Mouse (Mus musculus) hindbrain, embryonic 11.5 days (tissue): ENCODE results near the gene Atp5b. TPM values are rescaled to one million over a fixed set of nuclear protein-coding genes. Genes with fewer than 3 reads are reported as not detected.

Source experiments
- ATAC-seq: fragments of 200-750 bp; cut with Nextera tagmentation; 2 replicates; pipeline ENCODE4 v1.8.0; 2017; ENCODE audit warnings: mild to moderate bottlenecking, moderate TSS enrichment, moderate library complexity; ENCODE audit not compliant: low FRiP score
- DNase-seq: peaks from one replicate; pipeline ENCODE4 v3.0.0-alpha.2; 2015; ENCODE audit warnings: low spot score
- H3K27ac ChIP-seq: fragments of 300-500 bp; sonication (generic); 2 replicates; pipeline ENCODE4 v1.5.1; 2014; ENCODE audit warnings: mild to moderate bottlenecking, low read depth, low read length
- H3K27me3 ChIP-seq: fragments of 300-500 bp; sonication (generic); 2 replicates; pipeline ENCODE4 v1.6.1; 2014; ENCODE audit warnings: mild to moderate bottlenecking, low read length, moderate library complexity, mixed read lengths; ENCODE audit not compliant: control insufficient read depth, insufficient read depth
- H3K36me3 ChIP-seq: fragments of 300-500 bp; sonication (generic); 2 replicates; pipeline ENCODE4 v1.6.1; 2014; ENCODE audit warnings: mild to moderate bottlenecking, low read length, moderate library complexity, mixed read lengths; ENCODE audit not compliant: control insufficient read depth, insufficient read depth
- H3K4me1 ChIP-seq: fragments of 300-500 bp; sonication (generic); replicated peaks from 2 replicates; pipeline ENCODE4 v1.6.1; 2014; ENCODE audit warnings: low read length, mixed read lengths; ENCODE audit not compliant: control insufficient read depth, insufficient read depth
- H3K4me2 ChIP-seq: fragments of 300-500 bp; sonication (generic); replicated peaks from 2 replicates; pipeline ENCODE4 v1.6.1; 2014; ENCODE audit warnings: mild to moderate bottlenecking, low read depth, low read length
- H3K4me3 ChIP-seq: fragments of 300-500 bp; sonication (generic); 2 replicates; pipeline ENCODE4 v1.5.1; 2014; ENCODE audit warnings: low read depth, low read length
- H3K9ac ChIP-seq: fragments of 300-500 bp; sonication (generic); 2 replicates; pipeline ENCODE4 v1.6.1; 2014; ENCODE audit warnings: low read depth, low read length
- H3K9me3 ChIP-seq: fragments of 300-500 bp; sonication (generic); 2 replicates; pipeline ENCODE4 v1.6.1; 2016; ENCODE audit warnings: low read length; ENCODE audit not compliant: control insufficient read depth
- WGBS: fragments of 180-500 bp; shearing (Covaris S2); extraction: QIAGEN DNeasy Blood & Tissue Kit; methylation state at CpG from one replicate; pipeline ENCODE4 v1.1.7; 2014; 5-methylcytosine and 5-hydroxymethylcytosine counted together
- polyA plus RNA-seq: library from polyadenylated mRNA; unstranded; fragments of >200 nt; fragmentation: Nextera tagmentation; extraction: Ambion mirVana; gene quantifications from 2 replicates; pipeline ENCODE4 v1.2.1, GENCODE M21; 2014

The Atp5b gene
- polyA plus RNA-seq: 2,416 and 2,461 TPM in 2 replicates

GRCm38 (mm10) chr10:128082880-128083421 is at the start of gene Atp5b:
TSS of gene Atp5b (plus strand) at chr10:128083273.
- Histone ChIP-seq H3K4me1 (0 out of 2 replicates have a peak, but pooled peaks cover 2% of the 10 kb centered on the region), H3K4me3 (peak within 1 kb of the TSS; percentile 99), H3K4me2 (peak within 1 kb of the TSS; percentile 92), H3K9ac (peak within 1 kb of the TSS; percentile 90), H3K9me3 (no peaks in the 10 kb centered on the region), H3K27me3 (no peaks in the 10 kb centered on the region), H3K36me3 (peaks cover 15% of the 10 kb centered on the region), H3K27ac (peak within 1 kb of the TSS; percentile 56)
- peak; percentile 99 for ATAC-seq
- WGBS: under 1% methylated on average over 34 of the region's 34 CpGs
- peak; percentile 97 for DNase-seq

GRCm38 (mm10) chr10:128036746-128037425 is 46.2 kb upstream of the Atp5b start:
- WGBS: 12% methylated on average over 10 of the region's 10 CpGs
- H3K27me3 ChIP-seq: no peaks in the 10 kb centered on the region
- peak overlapping the region; percentile 96 for H3K4me3 ChIP-seq
- H3K9ac ChIP-seq: peak overlapping the region; percentile 95
- no peak for ATAC-seq
- DNase-seq: peak; percentile 38
- H3K36me3 ChIP-seq: 0 out of 2 replicates have a peak, but pooled peaks cover 8% of the 10 kb centered on the region
- H3K4me2 ChIP-seq: peak overlapping the region; percentile 77
- no peak overlapping the region for H3K27ac ChIP-seq
- H3K4me1 ChIP-seq: peaks cover 3% of the 10 kb centered on the region; the same call in 1 of the 2 replicates
- H3K9me3 ChIP-seq: no peaks in the 10 kb centered on the region

GRCm38 (mm10) chr10:128037921-128038320 is 45.2 kb upstream of the Atp5b start:
- Histone ChIP-seq H3K36me3 (0 out of 2 replicates have a peak, but pooled peaks cover 8% of the 10 kb centered on the region), H3K4me2 (no peak overlapping the region), H3K27me3 (no peaks in the 10 kb centered on the region), H3K9me3 (no peaks in the 10 kb centered on the region), H3K4me3 (no peak overlapping the region), H3K9ac (no peak overlapping the region), H3K27ac (no peak overlapping the region), H3K4me1 (peaks cover 3% of the 10 kb centered on the region; the same call in 1 of the 2 replicates)
- ATAC-seq: no peak
- WGBS: 81% methylated on average over 3 of the region's 3 CpGs
- DNase-seq: no peak

- no peaks in the 10 kb centered on the region for H3K27me3 ChIP-seq
- no peak overlapping the region for H3K9ac ChIP-seq
- DNase-seq (no peak), ATAC-seq (no peak)
- H3K4me3 ChIP-seq: no peak overlapping the region
- H3K4me1 ChIP-seq: peaks cover 3% of the 10 kb centered on the region; the same call in 1 of the 2 replicates
- H3K9me3 ChIP-seq: no peaks in the 10 kb centered on the region
- no peak overlapping the region for H3K4me2 ChIP-seq
- 0 out of 2 replicates have a peak, but pooled peaks cover 8% of the 10 kb centered on the region for H3K36me3 ChIP-seq
- no peak overlapping the region for H3K27ac ChIP-seq
- WGBS: 53% methylated on average over 5 of the region's 5 CpGs
Measured at GRCm38 (mm10) chr10:128039167-128039566, 43.9 kb upstream of the Atp5b start.

- H3K9me3 ChIP-seq: no peaks in the 10 kb centered on the region
- no peaks in the 10 kb centered on the region for H3K27me3 ChIP-seq
- H3K4me1 ChIP-seq: no peaks in the 10 kb centered on the region; the same call in 1 of the 2 replicates
- WGBS: 82% methylated on average over 3 of the region's 3 CpGs
- DNase-seq: no peak
- 0 out of 2 replicates have a peak, but pooled peaks cover 8% of the 10 kb centered on the region for H3K36me3 ChIP-seq
- ATAC-seq: no peak
- no peak overlapping the region for H3K4me3 ChIP-seq
- no peak overlapping the region for H3K27ac ChIP-seq
- H3K9ac ChIP-seq: no peak overlapping the region
- H3K4me2 ChIP-seq: no peak overlapping the region
Measured at GRCm38 (mm10) chr10:128039858-128040257, 43.2 kb upstream of the Atp5b start.

- Histone ChIP-seq H3K27ac (no peak overlapping the region), H3K4me1 (no peaks in the 10 kb centered on the region; the same call in 1 of the 2 replicates), H3K36me3 (0 out of 2 replicates have a peak, but pooled peaks cover 8% of the 10 kb centered on the region), H3K4me3 (no peak overlapping the region), H3K9me3 (no peaks in the 10 kb centered on the region), H3K4me2 (no peak overlapping the region), H3K27me3 (no peaks in the 10 kb centered on the region), H3K9ac (no peak overlapping the region)
- WGBS: 94% methylated on average over 5 of the region's 5 CpGs
- ATAC-seq: no peak
- no peak for DNase-seq
Measured at GRCm38 (mm10) chr10:128040293-128040692, 42.8 kb upstream of the Atp5b start.

GRCm38 (mm10) chr10:128041636-128042035 is 41.4 kb upstream of the Atp5b start:
- DNase-seq (no peak), ATAC-seq (no peak)
- H3K4me1 ChIP-seq: no peaks in the 10 kb centered on the region; the same call in 1 of the 2 replicates
- H3K9me3 ChIP-seq: no peaks in the 10 kb centered on the region
- 85% methylated on average over 4 of the region's 4 CpGs for WGBS
- H3K36me3 ChIP-seq: 0 out of 2 replicates have a peak, but pooled peaks cover 8% of the 10 kb centered on the region
- no peak overlapping the region for H3K9ac ChIP-seq
- H3K27ac ChIP-seq: no peak overlapping the region
- no peak overlapping the region for H3K4me2 ChIP-seq
- H3K4me3 ChIP-seq: no peak overlapping the region
- no peaks in the 10 kb centered on the region for H3K27me3 ChIP-seq

GRCm38 (mm10) chr10:128042466-128042865 is 40.6 kb upstream of the Atp5b start:
- H3K4me1 ChIP-seq: no peaks in the 10 kb centered on the region; the same call in 1 of the 2 replicates
- H3K27ac ChIP-seq: no peak overlapping the region
- no peaks in the 10 kb centered on the region for H3K9me3 ChIP-seq
- ATAC-seq (no peak), DNase-seq (no peak)
- no peak overlapping the region for H3K4me3 ChIP-seq
- no peak overlapping the region for H3K4me2 ChIP-seq
- H3K27me3 ChIP-seq: no peaks in the 10 kb centered on the region
- H3K9ac ChIP-seq: no peak overlapping the region
- WGBS: 86% methylated on average over 3 of the region's 3 CpGs
- H3K36me3 ChIP-seq: 0 out of 2 replicates have a peak, but pooled peaks cover 8% of the 10 kb centered on the region
